Mouse (Mus musculus) heart, adult 2 months (tissue): ENCODE data around the gene Mmp23.

Experiments used
- CTCF ChIP-seq: fragments of 200-600 bp; IDR thresholded peaks from 2 replicates; pipeline ENCODE4 v1.8.1; 2022; ENCODE audit warnings: antibody characterized with exemption, mild to moderate bottlenecking, moderate library complexity
- POLR2A ChIP-seq: fragments of 200-500 bp; IDR thresholded peaks from 2 replicates; pipeline ENCODE4 v1.6.1; 2011; ENCODE audit warnings: mild to moderate bottlenecking, low read depth, low read length, control low read depth; ENCODE audit not compliant: insufficient read depth

DNA sequence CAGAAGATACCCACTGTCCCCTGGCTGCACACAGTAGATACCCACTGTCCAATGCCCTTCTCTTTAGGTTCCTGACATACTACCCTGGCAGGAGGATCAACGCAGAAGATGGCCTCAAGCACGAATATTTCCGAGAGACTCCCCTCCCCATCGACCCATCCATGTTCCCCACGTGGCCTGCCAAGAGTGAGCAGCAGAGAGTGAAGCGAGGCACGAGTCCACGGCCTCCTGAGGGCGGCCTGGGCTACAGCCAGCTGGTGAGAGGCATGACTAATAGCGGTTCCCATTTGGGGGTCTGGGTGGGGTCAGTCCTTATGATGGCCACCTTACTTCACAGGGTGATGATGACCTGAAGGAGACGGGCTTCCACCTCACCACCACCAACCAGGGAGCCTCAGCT lies 3.8 kb downstream of the Mmp23 start:
- TF ChIP-seq POLR2A (no peak), CTCF (no peak)
